Mouse (Mus musculus) T-helper 17 cell (primary cell): ENCODE results near the gene Helt.

Experiments
- in situ Hi-C, 2 experiments: fragments of 300-600 bp; cut with MboI, MseI; formaldehyde crosslinking; loops; 1 replicate in 1 of 2; 2 replicates in 1 of 2; pipeline ENCODE4 v1.15.1; 2025; ENCODE audit warnings: high pct_unique_total_duplicates in 2 of 2

The Helt gene

GRCm38 (mm10) chr8:46294181-46294892 lies at the start of gene Helt:
Helt (minus strand) TSS chr8:46294671.
- in situ Hi-C loops = no loop called here

GRCm38 (mm10) chr8:46342272-46342671 lies 47.8 kb upstream of the Helt start:
- in situ Hi-C loops = no loop called here

- in situ Hi-C loops = no loop called here
These were observed 46.2 kb upstream of the Helt start for GRCm38 (mm10) chr8:46340381-46341273.

- in situ Hi-C loops = no loop called here
These were observed 44.8 kb upstream of the Helt start for GRCm38 (mm10) chr8:46339317-46339716.

DNA sequence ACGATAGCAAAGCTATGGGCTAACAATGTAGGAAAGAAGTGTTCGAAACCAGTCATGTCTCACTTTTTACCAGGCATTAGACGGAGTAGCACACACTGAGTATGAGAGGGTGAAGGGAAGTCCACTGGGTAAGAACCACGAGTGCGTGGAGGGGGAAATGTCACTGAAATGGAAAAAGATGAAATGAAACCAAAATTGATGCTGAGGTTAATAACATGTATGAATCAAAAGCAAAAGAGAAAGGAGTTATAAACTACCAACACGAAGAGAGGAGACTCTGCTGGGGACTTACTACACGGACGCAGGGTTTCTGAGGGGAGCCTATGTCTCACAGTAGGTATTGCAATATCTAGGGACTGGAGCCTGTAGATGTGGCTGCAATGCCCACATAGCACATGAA lies 41.9 kb upstream of the Helt start:
- in situ Hi-C loops = no loop called here

DNA sequence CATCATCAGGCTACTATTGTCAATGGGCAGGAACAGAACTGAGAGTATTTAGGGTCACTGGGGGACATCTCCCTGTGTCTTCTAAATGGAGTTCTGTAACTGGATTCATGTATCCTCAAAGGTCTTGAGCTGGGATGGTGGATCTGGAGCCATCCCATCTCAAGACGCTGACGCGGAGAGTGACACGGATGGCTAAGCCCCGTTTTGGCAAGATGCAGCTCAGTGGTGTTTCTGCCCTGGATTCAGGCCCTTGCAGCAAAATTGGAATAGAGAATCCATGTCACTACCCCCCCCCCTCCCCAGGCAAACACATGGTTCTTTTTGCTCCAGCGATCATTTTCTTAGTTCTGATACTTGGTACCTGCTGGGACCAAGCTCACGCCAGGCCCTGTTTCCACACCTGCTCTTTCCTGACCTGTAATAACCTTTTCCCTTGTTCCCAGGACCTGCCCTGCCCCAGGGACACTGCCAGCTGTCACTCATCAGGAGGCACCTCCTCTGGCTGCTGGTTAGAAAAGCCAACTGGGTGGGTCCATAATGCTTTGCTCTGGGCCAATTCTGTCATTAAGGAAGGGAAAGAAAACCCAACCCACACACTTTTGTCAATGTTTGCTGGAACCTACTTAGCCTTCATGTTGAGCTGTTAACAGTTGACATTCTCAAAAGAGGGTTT lies 38.1 kb upstream of the Helt start:
- in situ Hi-C loops = no loop called here

DNA sequence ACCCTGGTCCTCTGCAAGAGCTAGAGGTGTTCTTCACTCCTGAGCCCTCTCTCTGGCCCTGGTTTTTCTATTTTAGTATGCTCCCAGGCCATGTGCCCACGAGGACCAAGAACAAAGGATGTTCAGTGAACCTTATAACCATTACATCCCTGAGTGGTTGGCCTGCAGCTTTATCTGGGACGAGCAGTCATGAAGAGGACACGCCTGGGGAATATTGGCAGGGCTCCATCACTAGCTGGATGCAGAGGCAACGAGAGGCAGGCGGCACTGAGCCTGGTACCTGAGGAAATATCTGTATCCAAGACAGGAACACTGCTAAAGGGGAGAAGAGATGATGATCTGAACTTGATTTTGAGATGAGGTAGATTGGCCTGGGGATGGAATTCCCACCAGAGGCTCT lies 37.3 kb upstream of the Helt start:
- in situ Hi-C loops = no loop called here

GRCm38 (mm10) chr8:46329396-46329795 lies 34.9 kb upstream of the Helt start:
- in situ Hi-C loops = no loop called here

GRCm38 (mm10) chr8:46327284-46327683 lies 32.8 kb upstream of the Helt start:
- in situ Hi-C loops = no loop called here

DNA sequence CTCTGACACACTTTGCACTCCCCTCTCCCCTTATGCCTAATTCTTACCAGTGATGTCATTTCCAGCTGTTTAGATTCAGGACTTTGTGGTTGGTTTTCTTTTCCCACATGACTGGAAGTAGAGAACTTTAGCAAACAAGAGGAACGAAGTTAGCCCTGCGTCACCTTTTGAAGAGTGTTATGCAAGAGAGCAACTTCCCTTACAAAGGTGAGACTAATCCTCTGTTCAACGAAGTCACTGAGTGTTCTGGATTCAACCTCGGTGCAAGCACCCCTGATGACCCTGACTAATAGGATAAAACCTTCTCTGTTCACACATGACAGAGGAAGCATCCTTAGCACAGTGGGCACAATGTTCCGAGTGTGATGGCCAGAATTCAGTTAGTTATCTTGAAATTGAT lies 32.2 kb upstream of the Helt start:
- in situ Hi-C loops = no loop called here

GRCm38 (mm10) chr8:46324676-46325075 lies 30.2 kb upstream of the Helt start:
- in situ Hi-C loops = loop anchor here in 1 of 2 experiments (5.0 kb wide), 1 partner anchor 218 kb away; no protein-coding TSS in a partner anchor

GRCm38 (mm10) chr8:46323672-46324191 lies 29.3 kb upstream of the Helt start:
- in situ Hi-C loops = loop anchor here in 1 of 2 experiments (5.0 kb wide), 1 partner anchor 219 kb away; no protein-coding TSS in a partner anchor

DNA sequence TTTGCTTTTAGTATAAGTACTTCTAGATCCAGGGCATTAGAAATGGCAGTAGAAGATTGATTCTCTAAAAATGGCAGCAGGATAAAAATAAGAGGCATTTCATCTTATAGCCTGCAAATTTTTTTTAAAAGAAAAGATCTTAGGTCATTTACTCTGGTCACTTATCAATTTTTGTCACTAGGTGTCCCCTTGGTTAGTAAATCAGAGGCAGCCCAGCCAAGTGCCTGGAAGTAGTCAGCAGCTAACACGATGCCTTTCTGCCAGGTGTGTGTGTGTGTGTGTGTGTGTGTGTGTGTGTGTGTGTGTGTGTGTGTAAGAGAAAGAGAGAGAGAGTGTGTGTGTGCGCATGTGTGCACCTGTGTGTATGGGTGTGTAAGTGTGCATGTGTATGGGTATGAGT lies 28.4 kb upstream of the Helt start:
- in situ Hi-C loops = loop anchor here in 1 of 2 experiments (5.0 kb wide), 1 partner anchor 219 kb away; no protein-coding TSS in a partner anchor

DNA sequence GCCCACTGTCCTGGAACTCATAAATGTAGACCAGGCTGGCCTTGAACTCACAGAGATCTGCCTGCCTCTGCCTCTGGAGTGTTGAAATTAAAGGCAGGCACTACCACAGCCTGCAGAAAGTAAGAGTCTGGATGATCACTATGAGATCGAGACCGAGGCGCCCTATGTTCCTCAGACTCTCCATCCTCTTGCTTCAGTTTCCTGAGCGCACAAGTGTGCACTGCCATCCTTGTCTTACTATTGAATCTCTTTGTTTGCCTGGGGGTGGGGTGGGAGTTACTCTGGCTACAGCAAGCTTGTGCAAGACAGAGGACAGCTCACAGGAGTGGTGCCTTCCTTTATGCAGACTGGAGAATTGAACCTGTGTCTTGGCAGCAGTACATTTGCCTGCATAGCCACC lies 27.9 kb upstream of the Helt start:
- in situ Hi-C loops = loop anchor here in 1 of 2 experiments (5.0 kb wide), 1 partner anchor 220 kb away; no protein-coding TSS in a partner anchor

- in situ Hi-C loops = no loop called here
These were observed 24.3 kb upstream of the Helt start for GRCm38 (mm10) chr8:46318802-46319201.

- in situ Hi-C loops = no loop called here
These were observed 22.7 kb upstream of the Helt start for GRCm38 (mm10) chr8:46317161-46317560.

DNA sequence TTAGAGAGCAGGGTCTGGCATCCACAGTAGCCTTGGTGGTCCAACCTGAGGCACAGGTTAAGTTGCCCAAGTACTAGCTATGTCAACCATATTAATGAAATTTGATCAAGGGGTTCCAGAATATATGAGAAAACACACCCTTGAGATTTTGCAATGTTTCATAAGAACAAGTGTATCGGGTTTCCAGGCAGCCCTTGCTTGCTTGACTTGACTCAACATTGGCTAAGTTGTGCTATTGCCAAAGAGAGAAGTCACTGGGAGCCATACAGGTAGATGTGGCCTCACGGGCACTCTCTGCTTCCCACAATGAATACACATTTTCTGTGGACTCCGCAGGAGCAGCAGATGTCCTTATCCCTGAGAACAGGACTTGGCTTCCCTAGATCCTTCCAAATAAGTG lies 19.3 kb upstream of the Helt start:
- in situ Hi-C loops = loop anchor here in 1 of 2 experiments (5.0 kb wide), 2 partner anchors 84 to 234 kb away; no protein-coding TSS in a partner anchor

GRCm38 (mm10) chr8:46311159-46311558 lies 16.7 kb upstream of the Helt start:
- in situ Hi-C loops = loop anchor here in 1 of 2 experiments (5.0 kb wide), 2 partner anchors 86 to 236 kb away; no protein-coding TSS in a partner anchor

DNA sequence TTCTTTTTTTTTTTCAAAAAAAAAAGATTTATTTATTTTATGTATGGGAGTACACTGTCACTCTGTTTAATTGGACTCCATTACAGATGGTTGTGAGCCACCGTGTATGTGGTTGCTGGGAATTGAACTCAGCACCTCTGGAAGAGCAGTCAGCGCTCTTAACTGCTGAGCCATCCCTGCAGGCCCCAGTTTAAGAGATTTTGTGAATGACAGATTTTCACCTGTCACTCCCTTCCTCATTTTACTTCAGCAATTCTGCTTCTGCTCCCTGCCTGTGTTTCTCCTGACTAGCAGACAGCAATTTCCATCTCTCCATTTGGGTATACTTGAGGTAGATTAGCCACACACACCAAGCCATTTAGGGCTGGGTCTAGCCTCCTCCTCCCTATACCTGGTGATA lies 13.7 kb upstream of the Helt start:
- in situ Hi-C loops = no loop called here

- in situ Hi-C loops = no loop called here
These were observed 11.4 kb upstream of the Helt start for GRCm38 (mm10) chr8:46305733-46306349.

DNA sequence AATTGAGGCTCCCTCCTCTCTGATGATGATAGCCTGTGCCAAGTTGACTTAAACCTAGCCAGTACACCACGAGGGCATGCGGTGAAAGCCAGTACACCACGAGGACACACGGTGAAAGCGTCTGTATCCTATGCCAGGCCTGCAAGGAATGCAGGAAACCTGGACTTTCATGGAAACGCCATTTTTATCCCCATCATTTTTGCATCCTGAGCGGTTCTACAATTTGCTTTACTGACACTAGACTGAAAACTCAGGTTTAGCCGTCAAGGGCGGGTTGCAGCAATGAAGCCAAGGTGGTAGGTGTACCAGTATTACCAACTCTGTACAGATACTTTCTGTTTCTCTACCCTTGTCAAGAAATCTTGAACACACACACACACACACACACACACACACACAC lies 7.7 kb upstream of the Helt start:
- in situ Hi-C loops = no loop called here
